Mouse (Mus musculus): ENCODE data around the gene Ubash3b. TPM values are rescaled to one million over a fixed set of nuclear protein-coding genes. Genes with fewer than 3 reads are reported as not detected.

Ubash3b gene
- total and polyA plus RNA-seq, 2 experiments from 2014 or later, result 23.8 to 25.4 TPM

DNA sequence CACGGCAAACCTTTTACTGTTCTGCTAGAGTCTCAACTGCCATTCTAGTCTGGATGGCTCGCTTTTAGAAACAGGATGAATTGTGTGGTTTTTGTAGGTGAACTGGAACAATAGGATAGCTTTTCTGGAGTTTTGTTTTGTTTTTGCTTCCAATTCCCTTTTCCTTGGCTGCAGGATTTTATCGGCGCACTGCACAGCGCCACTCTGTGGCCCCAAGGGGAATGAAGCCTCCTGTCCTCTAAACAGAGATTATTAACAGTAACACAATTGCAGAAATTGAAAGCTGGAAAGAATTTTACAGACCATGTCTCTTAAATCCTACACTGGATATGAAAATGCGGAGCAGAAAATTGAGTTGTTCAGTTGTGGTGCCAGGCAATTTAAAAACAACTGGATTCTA is 179.0 kb downstream of the Ubash3b start:
- ATAC-seq (no peak), DNase-seq (peak; percentile 68)

GRCm38 (mm10) chr9:40974042-40974801 is 187.3 kb downstream of the Ubash3b start:
- H3K27ac ChIP-seq (ENCODE audit: low read depth, low read length), result no peak overlapping the region
- DNase-seq (no peak), ATAC-seq (no peak)
- H3K4me2 ChIP-seq (ENCODE audit: low read depth), result no peak overlapping the region
- 79% methylated on average over 11 of the region's 11 CpGs for WGBS
- no peak for TF ChIP-seq CTCF (IDR thresholded peaks at IDR 0.05; ENCODE audit: low read depth)
- H3K4me3 ChIP-seq (ENCODE audit: low read depth, low read length), result no peak overlapping the region
- no peaks in the 10 kb centered on the region for H3K27me3 ChIP-seq (ENCODE audit: insufficient read depth, low read length)
- no peaks in the 10 kb centered on the region for H3K36me3 ChIP-seq (ENCODE audit: insufficient read depth)
- H3K9ac ChIP-seq, result no peak overlapping the region
- H3K4me1 ChIP-seq (ENCODE audit: insufficient read depth), result no peaks in the 10 kb centered on the region
- no peaks in the 10 kb centered on the region for H3K9me3 ChIP-seq (ENCODE audit: low read length)

More for the DNA sequence above, 179.0 kb downstream of the Ubash3b start:
- Histone ChIP-seq H3K4me2 (ENCODE audit: low read depth) (no peak overlapping the region), H3K4me3 (ENCODE audit: low read depth, low read length) (no peak overlapping the region), H3K9ac (no peak overlapping the region), H3K9me3 (ENCODE audit: low read length) (no peaks in the 10 kb centered on the region), H3K36me3 (ENCODE audit: insufficient read depth) (no peaks in the 10 kb centered on the region), H3K27ac (ENCODE audit: low read depth, low read length) (no peak overlapping the region), H3K27me3 (ENCODE audit: insufficient read depth, low read length) (no peaks in the 10 kb centered on the region), H3K4me1 (ENCODE audit: insufficient read depth) (no peaks in the 10 kb centered on the region)
- WGBS, result 35% methylated on average over 6 of the region's 6 CpGs
- peak; percentile 86 for TF ChIP-seq CTCF (IDR thresholded peaks at IDR 0.05; ENCODE audit: low read depth)

DNA sequence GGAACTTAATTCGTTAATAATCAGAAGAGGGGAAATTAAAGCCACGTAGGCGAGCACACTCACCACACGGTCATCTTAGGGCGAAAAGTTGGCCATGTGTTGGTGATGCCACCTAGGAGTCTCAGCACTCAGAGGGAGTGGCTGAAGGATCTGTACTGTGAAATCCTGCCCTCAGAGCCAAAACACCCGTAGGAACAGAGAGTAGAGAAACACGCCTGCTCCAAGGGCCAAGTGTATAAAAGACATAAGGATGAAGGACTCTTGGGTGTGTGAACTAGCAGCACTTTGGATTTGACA is 197.1 kb downstream of the Ubash3b start:
- Histone ChIP-seq H3K4me3 (ENCODE audit: low read depth, low read length) (peak overlapping the region; percentile 54), H3K4me2 (ENCODE audit: low read depth) (peak overlapping the region; percentile 96), H3K36me3 (ENCODE audit: insufficient read depth) (no peaks in the 10 kb centered on the region), H3K4me1 (ENCODE audit: insufficient read depth) (no peaks in the 10 kb centered on the region), H3K9me3 (ENCODE audit: low read length) (no peaks in the 10 kb centered on the region), H3K27ac (ENCODE audit: low read depth, low read length) (no peak overlapping the region), H3K27me3 (ENCODE audit: insufficient read depth, low read length) (no peaks in the 10 kb centered on the region; the same call in 1 of the 2 replicates), H3K9ac (peak overlapping the region; percentile 57; the same call in 1 of the 2 replicates)
- ATAC-seq (no peak), DNase-seq (peak; percentile 20)
- no peak for TF ChIP-seq CTCF (IDR thresholded peaks at IDR 0.05; ENCODE audit: low read depth)
- WGBS, result 24% methylated on average over 7 of the region's 7 CpGs

GRCm38 (mm10) chr9:40963586-40964417 is 197.7 kb downstream of the Ubash3b start, which contains the start of gene Jhy:
Gene Jhy (minus strand): TSS chr9:40964118.
- H3K4me3 ChIP-seq (ENCODE audit: low read depth, low read length), result peak within 1 kb of the TSS; percentile 54
- no peaks in the 10 kb centered on the region for H3K36me3 ChIP-seq (ENCODE audit: insufficient read depth)
- H3K27me3 ChIP-seq (ENCODE audit: insufficient read depth, low read length), result no peaks in the 10 kb centered on the region; the same call in 1 of the 2 replicates
- no peaks in the 10 kb centered on the region for H3K4me1 ChIP-seq (ENCODE audit: insufficient read depth)
- H3K9me3 ChIP-seq (ENCODE audit: low read length), result no peaks in the 10 kb centered on the region
- 1% methylated on average over 51 of the region's 51 CpGs for WGBS
- peak; percentile 37 for DNase-seq
- peak within 1 kb of the TSS; percentile 96 for H3K4me2 ChIP-seq (ENCODE audit: low read depth)
- peak; percentile 84 for ATAC-seq
- peak within 1 kb of the TSS; percentile 57 for H3K9ac ChIP-seq
- H3K27ac ChIP-seq (ENCODE audit: low read depth, low read length), result no peak within 1 kb of the TSS
- no peak for TF ChIP-seq CTCF (IDR thresholded peaks at IDR 0.05; ENCODE audit: low read depth)

GRCm38 (mm10) chr9:40961401-40961800 is 200.1 kb downstream of the Ubash3b start:
- TF ChIP-seq CTCF (IDR thresholded peaks at IDR 0.05; ENCODE audit: low read depth), result no peak
- Histone ChIP-seq H3K4me2 (ENCODE audit: low read depth) (no peak overlapping the region), H3K4me3 (ENCODE audit: low read depth, low read length) (no peak overlapping the region), H3K9ac (no peak overlapping the region), H3K9me3 (ENCODE audit: low read length) (no peaks in the 10 kb centered on the region), H3K27me3 (ENCODE audit: insufficient read depth, low read length) (no peaks in the 10 kb centered on the region; the same call in 1 of the 2 replicates), H3K36me3 (ENCODE audit: insufficient read depth) (no peaks in the 10 kb centered on the region), H3K27ac (ENCODE audit: low read depth, low read length) (no peak overlapping the region), H3K4me1 (ENCODE audit: insufficient read depth) (no peaks in the 10 kb centered on the region)
- 25% methylated on average over 3 of the region's 3 CpGs for WGBS
- DNase-seq, result peak; percentile 39
- ATAC-seq, result no peak

Other genes with a start within 250 kb of the Ubash3b start
- gene Jhy, start 197.6 kb downstream of the Ubash3b start, total RNA-seq (2014; rRNA removed), result 0.46 and 1.0 TPM in 2 replicates
- 0.53 and 1.1 TPM in 2 replicates for gene Jhy, start 197.6 kb downstream of the Ubash3b start, polyA plus RNA-seq (2015; fragmentation: Nextera tagmentation; extraction: Ambion mirVana)
- gene Crtam, start 157.1 kb downstream of the Ubash3b start, total RNA-seq (2014; rRNA removed), result 0.10 and 0.54 TPM in 2 replicates
- gene Crtam, start 157.1 kb downstream of the Ubash3b start, polyA plus RNA-seq (2015; fragmentation: Nextera tagmentation; extraction: Ambion mirVana), result 0.11 and 0.14 TPM in 2 replicates